In the genomic region with DNA sequence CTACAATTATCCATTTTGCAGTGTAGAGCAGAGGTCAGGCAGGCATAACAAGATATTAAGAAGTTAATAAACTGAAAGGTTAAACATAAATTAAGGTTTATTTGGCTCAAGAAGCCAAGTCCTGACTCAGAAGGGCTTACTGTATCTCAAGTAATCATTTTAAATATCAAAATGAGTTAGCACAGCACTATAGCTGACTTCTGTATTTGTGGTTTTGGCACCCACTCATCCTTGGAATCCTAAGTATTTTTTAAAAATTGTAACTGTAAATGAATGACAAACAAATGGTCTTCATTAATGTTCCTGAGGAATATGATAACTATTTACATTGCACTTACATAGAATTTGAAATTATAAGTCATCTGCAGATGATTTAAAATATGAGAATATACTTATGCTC, we compare ENCODE assay signal across 24 mouse cellular contexts.
"Had no signal": no experiment of that assay in that cellular context is flagged by ENCODE, and none has a peak within 500 bp of the region (broad histone marks: within the 10 kb centered on the region; RNA-seq: fewer than 3 reads in every experiment).

No protein-coding gene starts in this region.

- H3K27me3 ChIP-seq: heart, embryonic 12.5 days; heart, embryonic 15.5 days; hindbrain, embryonic 13.5 days; hindbrain, embryonic 15.5 days; limb, embryonic 13.5 days; limb, embryonic 15.5 days had no signal

- DNase-seq: gastrocnemius, adult 2 months; gastrocnemius, postnatal 10 days; gastrocnemius, postnatal 36 days; heart, adult 11 months; heart, adult 2 months; heart, postnatal 14 days; heart, postnatal 36 days; kidney, adult 11 months; kidney, adult 2 months; kidney, adult 9 months; kidney, postnatal 14 days; kidney, postnatal 36 days; layer of hippocampus, adult 9-11 months; layer of hippocampus, postnatal 36 days; left cerebral cortex, postnatal 4 days had no signal

- H3K36me3 ChIP-seq: heart, embryonic 10.5 days; heart, embryonic 12.5 days; heart, embryonic 15.5 days; hindbrain, embryonic 13.5 days; hindbrain, embryonic 15.5 days; limb, embryonic 13.5 days; limb, embryonic 15.5 days had no signal

- H3K4me3 ChIP-seq: gastrocnemius, adult 2 months; heart, adult 2 months; heart, embryonic 15.5 days; hindbrain, embryonic 13.5 days; hindbrain, embryonic 15.5 days; limb, embryonic 13.5 days; limb, embryonic 15.5 days had no signal

- H3K4me2 ChIP-seq: hindbrain, embryonic 13.5 days; hindbrain, embryonic 15.5 days; limb, embryonic 13.5 days; limb, embryonic 15.5 days had no signal

- H3K4me1 ChIP-seq: hindbrain, embryonic 13.5 days; hindbrain, embryonic 15.5 days; limb, embryonic 13.5 days; limb, embryonic 15.5 days had no signal

- H3K27ac ChIP-seq: gastrocnemius, adult 2 months; heart, adult 2 months; heart, embryonic 15.5 days; hindbrain, embryonic 13.5 days; hindbrain, embryonic 15.5 days; hindbrain, postnatal 0 days; limb, embryonic 13.5 days; limb, embryonic 15.5 days; liver, embryonic 14.5 days had no signal

- ATAC-seq: hindbrain, postnatal 0 days had no signal

- H3K9ac ChIP-seq: heart, embryonic 12.5 days; heart, embryonic 15.5 days; hindbrain, embryonic 13.5 days; hindbrain, embryonic 15.5 days; limb, embryonic 13.5 days; limb, embryonic 15.5 days; liver, embryonic 14.5 days had no signal

- H3K9me3 ChIP-seq: heart, embryonic 10.5 days; heart, embryonic 12.5 days; heart, embryonic 15.5 days; hindbrain, embryonic 13.5 days; hindbrain, embryonic 15.5 days; limb, embryonic 13.5 days; limb, embryonic 15.5 days had no signal
